Mouse (Mus musculus): Measurements from ENCODE around the gene Mmp11.

DNA sequence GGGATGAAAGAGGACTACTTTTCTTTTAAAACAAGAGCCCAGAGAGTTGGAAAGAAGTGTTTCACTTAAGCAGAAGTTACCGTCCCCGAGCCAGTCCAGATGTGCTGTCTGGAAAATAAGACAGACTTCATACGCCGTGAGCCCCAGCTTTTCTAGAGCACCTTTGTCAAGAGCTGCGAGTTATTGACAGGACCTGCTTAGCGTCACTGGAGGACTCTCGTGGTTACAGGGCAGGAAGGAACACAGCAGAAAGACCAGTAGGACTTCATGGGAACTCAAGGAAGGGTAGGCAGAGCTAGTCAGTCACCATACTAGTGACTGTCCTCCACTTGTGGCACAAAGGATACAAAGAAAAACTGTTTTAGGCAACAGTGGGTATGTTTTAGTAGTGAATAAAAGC, 20.7 kb downstream of the Mmp11 start:
- TF ChIP-seq CTCF (IDR thresholded peaks at IDR 0.05; ENCODE audit: extremely low read depth, insufficient read length, insufficient replicate concordance, low read depth, low read length) (no peak), POLR2A (IDR thresholded peaks at IDR 0.05; ENCODE audit: low read depth, low read length) (no peak)

Measured in small intestine, adult 2 months (tissue).